Mouse (Mus musculus) ovary, postnatal 10 days (tissue): Measurements from ENCODE around the gene Igflr1.

Experiments
- DNase-seq: peaks from one replicate; pipeline ENCODE4 v3.0.0; 2022; ENCODE audit warnings: low spot score

Gene Igflr1

GRCm38 (mm10) chr7:30613529-30614112 lies 48.4 kb downstream of the Igflr1 start:
- DNase-seq = no peak

GRCm38 (mm10) chr7:30614454-30614853 lies 49.2 kb downstream of the Igflr1 start:
- DNase-seq = no peak

GRCm38 (mm10) chr7:30615049-30615760 lies 50.0 kb downstream of the Igflr1 start:
- no peak for DNase-seq
